Mouse (Mus musculus) left cerebral cortex, adult 2 months (tissue): Measurements from ENCODE around the gene Rpl29. TPM values are rescaled to one million over a fixed set of nuclear protein-coding genes. Genes with fewer than 3 reads are reported as not detected.

Source experiments
- DNase-seq, 2 experiments: peaks; one replicate each; pipeline ENCODE4 v3.0.0; 2021 to 2022; ENCODE audit warnings: low spot score in 2 of 2, mixed read lengths in 1 of 2; ENCODE audit errors: extremely low spot score in 1 of 2
- H3K27ac ChIP-seq: fragments of 200-600 bp; 2 replicates; pipeline ENCODE4 v1.8.1; 2022
- H3K4me3 ChIP-seq: fragments of 200-600 bp; 2 replicates; pipeline ENCODE4 v1.8.1; 2022
- CTCF ChIP-seq: fragments of 200-600 bp; IDR thresholded peaks from 2 replicates; pipeline ENCODE4 v1.8.1; 2022; ENCODE audit warnings: antibody characterized with exemption, mild to moderate bottlenecking, moderate library complexity
- intact Hi-C: fragments of 180-260 bp; cut with DNase I; formaldehyde crosslinking; loops from one replicate; pipeline ENCODE4 v1.15.1; 2025
- total RNA-seq, 2 experiments: library from RNA; stranded (reverse); gene quantifications; 2 replicates each; pipeline ENCODE4 v1.2.3; 2021

Gene Rpl29
- total RNA-seq, 2 experiments from 2014 or later: 273 to 308 TPM

DNA sequence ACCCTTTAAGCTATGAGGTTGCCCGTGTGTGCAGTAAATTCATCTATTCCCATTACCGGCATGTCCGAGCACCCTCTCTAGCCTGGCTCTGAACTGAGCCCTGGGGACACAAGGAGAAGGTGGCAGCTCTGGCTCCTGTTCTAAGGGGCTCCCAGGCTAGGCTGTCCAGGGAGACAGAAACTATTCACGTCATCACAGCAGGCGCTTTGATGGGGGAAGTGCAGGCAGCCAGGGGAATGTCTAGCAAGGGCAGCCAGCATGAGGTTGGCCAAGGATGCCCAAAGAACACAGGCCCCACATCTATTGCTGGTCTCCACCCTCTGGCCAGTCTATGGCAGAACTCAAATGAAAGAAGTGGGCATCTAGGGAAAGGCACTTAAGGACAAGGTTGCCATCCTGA is 28.7 kb downstream of the Rpl29 start:
- no peak overlapping the region for H3K4me3 ChIP-seq
- no peak for TF ChIP-seq CTCF
- intact Hi-C loops: no loop called here
- H3K27ac ChIP-seq: no peak overlapping the region
- DNase-seq: no peak

- no peak for DNase-seq
- peak overlapping the region; percentile 19; the same call in 1 of the 2 replicates for H3K27ac ChIP-seq
- intact Hi-C loops: no loop called here
- no peak for TF ChIP-seq CTCF
- H3K4me3 ChIP-seq: no peak overlapping the region
These were observed 30.7 kb downstream of the Rpl29 start for GRCm38 (mm10) chr9:106459946-106460345.

- Histone ChIP-seq H3K27ac (peak overlapping the region; percentile 47; the same call in 1 of the 2 replicates), H3K4me3 (no peak overlapping the region)
- intact Hi-C loops: no loop called here
- no peak for TF ChIP-seq CTCF
- no peak for DNase-seq
These were observed 31.3 kb downstream of the Rpl29 start for GRCm38 (mm10) chr9:106460401-106461025.

DNA sequence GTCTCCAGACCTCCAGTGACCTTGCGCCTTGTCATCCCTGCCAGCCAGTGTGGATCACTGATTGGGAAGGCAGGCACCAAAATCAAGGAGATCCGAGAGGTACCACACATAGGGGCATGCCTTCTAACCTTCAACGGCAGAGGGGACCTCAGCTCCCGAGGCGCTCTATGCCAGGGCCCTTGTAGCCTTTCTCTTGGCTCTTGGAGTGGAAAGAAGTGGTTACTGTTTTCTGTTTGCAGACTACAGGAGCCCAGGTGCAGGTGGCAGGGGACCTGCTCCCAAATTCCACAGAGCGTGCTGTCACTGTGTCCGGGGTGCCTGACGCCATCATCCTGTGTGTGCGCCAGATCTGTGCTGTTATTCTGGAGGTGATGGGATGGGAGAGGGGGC is 31.8 kb downstream of the Rpl29 start:
- intact Hi-C loops: no loop called here
- no peak for DNase-seq
- Histone ChIP-seq H3K4me3 (no peak overlapping the region), H3K27ac (peak overlapping the region; percentile 47; the same call in 1 of the 2 replicates)
- TF ChIP-seq CTCF: no peak

GRCm38 (mm10) chr9:106461641-106462429 is 32.6 kb downstream of the Rpl29 start:
- no peak for TF ChIP-seq CTCF
- intact Hi-C loops: no loop called here
- no peak for DNase-seq
- H3K4me3 ChIP-seq: no peak overlapping the region
- no peak overlapping the region; the same call in 1 of the 2 replicates for H3K27ac ChIP-seq

DNA sequence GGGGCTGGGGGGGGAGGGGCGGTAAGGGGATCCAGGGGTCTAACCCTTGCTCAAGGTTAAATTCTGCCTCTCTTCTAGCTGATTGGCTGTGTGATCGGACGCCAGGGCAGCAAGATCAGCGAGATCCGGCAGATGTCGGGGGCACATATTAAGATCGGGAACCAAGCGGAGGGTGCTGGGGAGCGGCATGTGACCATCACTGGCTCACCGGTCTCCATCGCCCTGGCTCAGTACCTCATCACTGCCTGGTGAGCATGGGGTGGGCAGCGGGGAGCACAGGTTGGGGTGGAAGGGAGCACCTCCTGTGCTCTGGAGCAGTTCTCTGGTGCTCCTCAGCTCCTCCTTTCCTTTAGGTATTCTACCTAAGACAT is 33.2 kb downstream of the Rpl29 start:
- Histone ChIP-seq H3K27ac (no peak overlapping the region), H3K4me3 (no peak overlapping the region)
- intact Hi-C loops: no loop called here
- no peak for DNase-seq
- no peak for TF ChIP-seq CTCF

DNA sequence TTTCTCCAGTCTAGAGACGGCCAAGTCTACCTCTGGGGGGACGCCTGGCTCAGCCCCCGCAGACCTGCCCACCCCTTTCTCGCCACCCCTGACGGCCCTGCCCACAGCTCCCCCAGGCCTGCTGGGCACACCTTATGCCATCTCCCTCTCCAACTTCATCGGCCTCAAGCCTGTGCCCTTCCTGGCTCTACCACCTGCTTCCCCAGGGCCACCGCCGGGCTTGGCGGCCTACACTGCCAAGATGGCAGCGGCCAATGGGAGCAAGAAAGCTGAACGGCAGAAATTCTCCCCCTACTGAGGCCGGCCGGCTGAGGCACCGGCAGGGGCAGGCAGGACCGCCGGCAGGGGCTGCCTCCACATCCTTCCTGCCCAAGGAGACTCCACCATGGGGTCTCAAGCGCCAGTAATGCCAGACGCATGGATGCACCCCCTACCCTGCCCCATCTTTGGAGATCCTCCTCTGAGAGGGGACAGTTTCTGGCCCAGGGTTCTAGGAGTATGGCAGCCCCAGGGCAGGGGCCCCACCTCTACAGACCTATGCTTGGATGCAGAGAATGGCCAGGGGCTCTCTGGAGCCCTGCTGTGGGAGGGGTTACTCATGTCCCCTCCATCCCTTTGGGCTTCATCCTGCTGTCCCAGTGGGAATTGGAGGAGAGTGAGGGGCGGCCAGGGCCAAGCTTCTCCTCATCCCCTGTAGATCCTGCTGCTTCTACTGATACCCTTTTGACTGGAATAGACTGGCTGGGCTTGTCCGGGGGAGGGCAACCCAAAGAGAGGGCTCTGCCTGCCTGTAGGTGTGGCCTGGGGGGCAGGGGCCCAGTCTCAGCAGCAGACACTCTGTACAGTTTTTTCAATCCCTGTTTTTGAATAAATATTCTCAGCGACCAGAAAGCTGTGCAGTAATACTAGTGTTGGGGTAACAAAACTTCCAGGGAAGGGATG is 34.1 kb downstream of the Rpl29 start:
- no peak overlapping the region for H3K4me3 ChIP-seq
- H3K27ac ChIP-seq: no peak overlapping the region
- no peak for DNase-seq
- TF ChIP-seq CTCF: no peak
- intact Hi-C loops: no loop called here

GRCm38 (mm10) chr9:106464751-106465541 is 35.7 kb downstream of the Rpl29 start:
- TF ChIP-seq CTCF: no peak
- peak overlapping the region; percentile 60 for H3K4me3 ChIP-seq
- peak overlapping the region; percentile 99 for H3K27ac ChIP-seq
- DNase-seq: peak; percentile 76 to 81
- intact Hi-C loops: no loop called here

DNA sequence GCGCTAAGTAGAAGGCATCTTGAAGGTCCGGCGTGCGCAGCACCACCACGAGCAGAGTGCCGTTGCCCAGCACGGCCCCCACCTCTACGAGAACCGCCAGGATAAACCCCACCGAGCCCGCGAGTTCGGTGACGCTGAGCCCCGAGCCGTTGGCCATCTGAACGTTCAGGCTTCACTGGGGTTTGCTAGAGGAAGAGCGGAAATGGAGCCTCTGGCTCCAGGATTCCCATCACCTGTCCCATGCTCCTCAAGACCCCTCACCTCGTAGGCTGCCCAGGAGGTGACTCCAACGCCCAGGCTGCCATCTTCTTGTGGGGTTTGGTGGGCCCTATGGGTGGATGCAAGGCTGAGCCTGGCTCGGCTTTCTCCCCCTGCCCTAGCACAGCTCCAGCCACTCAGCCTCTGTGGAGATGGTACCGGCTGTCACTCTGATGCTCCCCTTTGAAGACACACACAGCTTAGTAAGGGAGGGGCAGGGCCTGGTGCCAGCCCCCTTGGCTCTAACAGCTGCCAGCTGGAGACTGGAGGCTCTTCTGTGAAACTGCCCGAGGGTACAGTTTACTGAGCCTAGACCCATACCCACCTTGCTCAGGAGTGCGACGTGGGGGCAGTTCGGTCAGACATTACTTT is 36.4 kb downstream of the Rpl29 start, which contains the start of gene Gpr62:
Gene Gpr62 (minus strand): TSS at position 368 of the 630 bp plus-strand sequence.
- TF ChIP-seq CTCF: no peak
- H3K27ac ChIP-seq: peak within 1 kb of the TSS; percentile 99
- intact Hi-C loops: no loop called here
- peak within 1 kb of the TSS; percentile 60 for H3K4me3 ChIP-seq
- peak in 1 of 2 experiments; percentile 48 for DNase-seq

DNA sequence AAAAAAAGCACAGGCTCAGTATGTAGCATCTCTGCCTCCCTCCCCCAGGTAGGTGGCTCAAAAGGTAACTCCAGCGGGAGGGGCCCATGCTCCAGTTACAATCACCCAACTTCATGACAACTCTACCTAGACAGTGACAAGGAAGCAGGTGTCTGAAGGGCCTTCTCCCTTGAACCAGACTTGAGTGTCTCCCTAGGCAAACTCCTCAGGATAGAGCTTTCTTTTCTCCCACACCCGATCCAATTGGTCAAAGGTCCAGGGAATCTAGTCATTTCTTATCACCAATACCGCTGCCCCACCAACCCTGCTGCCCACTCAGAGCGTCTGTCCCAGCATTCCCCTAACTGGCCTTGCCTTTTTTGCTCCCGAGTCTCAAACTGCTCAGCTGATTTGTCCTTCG is 37.5 kb downstream of the Rpl29 start:
- Histone ChIP-seq H3K27ac (no peak overlapping the region), H3K4me3 (no peak overlapping the region)
- intact Hi-C loops: no loop called here
- TF ChIP-seq CTCF: no peak
- DNase-seq: no peak

GRCm38 (mm10) chr9:106467746-106468145 is 38.5 kb downstream of the Rpl29 start:
- no peak overlapping the region for H3K27ac ChIP-seq
- intact Hi-C loops: no loop called here
- no peak for DNase-seq
- TF ChIP-seq CTCF: no peak
- no peak overlapping the region for H3K4me3 ChIP-seq
